Comparison of ENCODE assay signal across 8 mouse cellular contexts in the genomic region with DNA sequence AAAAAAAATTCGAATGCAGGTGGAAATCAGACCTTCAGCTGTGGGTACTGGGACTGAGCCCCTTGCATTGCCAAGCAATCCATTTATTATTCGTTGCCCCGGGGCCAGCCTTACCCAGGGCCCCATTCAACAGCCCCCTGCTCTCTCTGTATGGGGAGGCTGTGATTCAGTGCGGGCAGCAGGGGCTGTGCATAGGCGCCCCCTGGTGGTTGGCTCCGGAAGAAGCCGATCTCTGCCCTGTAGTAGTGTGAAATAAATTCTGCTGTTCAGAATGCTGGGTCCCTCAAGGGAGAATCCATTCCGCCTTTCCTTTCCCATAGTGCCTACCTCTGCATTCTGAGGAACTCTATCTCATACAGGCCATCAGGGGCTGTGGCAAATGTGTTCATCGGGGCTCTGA. TPM values are rescaled to one million over a fixed set of nuclear protein-coding genes. Genes with fewer than 3 reads are reported as not detected.
DNase-seq lines count a peak whose midpoint lies in the region; ATAC-seq and TF ChIP-seq lines count a peak whose summit lies in the region.
"Had no signal": no experiment of that assay in that cellular context is flagged by ENCODE, and none has a peak within 500 bp of the region (broad histone marks: within the 10 kb centered on the region; RNA-seq: fewer than 3 reads in every experiment).

No protein-coding gene starts in this region.

- H3K36me3 ChIP-seq in forebrain, embryonic 15.5 days: no peaks in the 10 kb centered on the region
- H3K36me3 ChIP-seq in hindbrain, embryonic 12.5 days: no peaks in the 10 kb centered on the region
- H3K36me3 ChIP-seq: liver, embryonic 15.5 days had no signal

- POLR2A ChIA-PET in Patski (lab: Charles Lee): interaction anchor here (1.0 kb wide), 2 partner anchors 44 to 63 kb away, joined by 3 read pairs; no protein-coding TSS in a partner anchor

- H3K4me2 ChIP-seq in forebrain, embryonic 15.5 days (replicated peaks): no peak overlapping the region
- no peak overlapping the region for H3K4me2 ChIP-seq in hindbrain, embryonic 12.5 days (replicated peaks)
- H3K4me2 ChIP-seq: liver, embryonic 15.5 days had no signal

- TF ChIP-seq CTCF in Patski (IDR thresholded peaks at IDR 0.05): peak; percentile 97

- ATAC-seq in Patski: no peak
- ATAC-seq in cerebellum, adult (ENCODE audit: insufficient number of reproducible peaks, low FRiP score, low TSS enrichment): peak; percentile 64
- ATAC-seq in forebrain, embryonic 15.5 days (replicated peaks): peak; percentile 58
- 0 out of 2 replicates have a peak, but pooled peaks have one; percentile 63 for ATAC-seq in hindbrain, embryonic 12.5 days (ENCODE audit: low FRiP score)

- CTCF ChIA-PET in Patski (lab: Charles Lee): interaction anchor here (0.8 to 4.0 kb wide), 12 partner anchors 9 to 77 kb away, joined by 3 to 30 read pairs (median 6); no protein-coding TSS in a partner anchor

- H3K9me3 ChIP-seq in forebrain, embryonic 15.5 days: no peaks in the 10 kb centered on the region
- no peaks in the 10 kb centered on the region for H3K9me3 ChIP-seq in hindbrain, embryonic 12.5 days (replicated peaks)
- H3K9me3 ChIP-seq: liver, embryonic 15.5 days had no signal

- H3K9ac ChIP-seq in forebrain, embryonic 15.5 days (replicated peaks): no peak overlapping the region
- no peak overlapping the region for H3K9ac ChIP-seq in hindbrain, embryonic 12.5 days
- H3K9ac ChIP-seq: liver, embryonic 15.5 days had no signal

- H3K27ac ChIP-seq in forebrain, embryonic 15.5 days (replicated peaks): no peak overlapping the region
- H3K27ac ChIP-seq in hindbrain, embryonic 12.5 days: no peak overlapping the region
- H3K27ac ChIP-seq: liver, embryonic 15.5 days had no signal

- no peak overlapping the region for H3K4me3 ChIP-seq in forebrain, embryonic 15.5 days
- no peak overlapping the region for H3K4me3 ChIP-seq in hindbrain, embryonic 12.5 days
- H3K4me3 ChIP-seq: liver, embryonic 15.5 days had no signal

- in situ Hi-C loops in Patski (cut with MboI; ENCODE audit: low pct_unique_long_range_greater_than_20kb): loop anchor here (5.0 kb wide), 2 partner anchors 35 to 45 kb away; no protein-coding TSS in a partner anchor

- 14% methylated on average over 9 of the region's 9 CpGs for WGBS in forebrain, embryonic 15.5 days
- WGBS in hindbrain, embryonic 12.5 days: 13% methylated on average over 9 of the region's 9 CpGs

- DNase-seq in Patski (ENCODE audit: low read depth, low spot score): no peak
- peak; percentile 73 for DNase-seq in layer of hippocampus, postnatal 14 days (ENCODE audit: low spot score in 2 of 2)
- peak; percentile 88 for DNase-seq in lung, postnatal 36 days
- peak; percentile 48 for DNase-seq in skeletal muscle tissue, adult 2 months (ENCODE audit: low read depth, low spot score)

- H3K27me3 ChIP-seq in Patski: no peaks in the 10 kb centered on the region
- H3K27me3 ChIP-seq in forebrain, embryonic 15.5 days: no peaks in the 10 kb centered on the region
- H3K27me3 ChIP-seq in hindbrain, embryonic 12.5 days: peaks cover 2% of the 10 kb centered on the region; the same call in 1 of the 2 replicates

- no peaks in the 10 kb centered on the region for H3K4me1 ChIP-seq in forebrain, embryonic 15.5 days
- no peaks in the 10 kb centered on the region for H3K4me1 ChIP-seq in hindbrain, embryonic 12.5 days
- H3K4me1 ChIP-seq: liver, embryonic 15.5 days had no signal

RNA-seq across cellular contexts. Expression of a gene that starts 14.5 kb away (rescaled TPM):
- 5.4 TPM for polyA plus RNA-seq in Patski (2021)
- polyA plus RNA-seq in forebrain, embryonic 15.5 days (2015; fragmentation: Nextera tagmentation; extraction: Ambion mirVana): 3.4 and 4.2 TPM in 2 replicates
- 7.6 and 8.6 TPM in 2 replicates for polyA plus RNA-seq in hindbrain, embryonic 12.5 days (2016; fragmentation: Nextera tagmentation; extraction: Ambion mirVana)
- total RNA-seq in layer of hippocampus, postnatal 14 days (2021): 1 to 10 TPM; 6.0 to 6.3 TPM
